Mouse (Mus musculus) liver (tissue): ENCODE measurements around the gene Mrps34.
A peak's percentile ranks its signal among the peaks of the same experiment; 100 is the strongest.
"Not testable (repeated sequence)": the region's sequence is repeated elsewhere in the genome, so short reads cannot be mapped to it uniquely, and the experiment has no call there.

Experiments used
- DNase-seq: peaks from one replicate; pipeline ENCODE4 v3.0.0-alpha.2; 2020; ENCODE audit warnings: mixed read lengths

The Mrps34 gene

DNA sequence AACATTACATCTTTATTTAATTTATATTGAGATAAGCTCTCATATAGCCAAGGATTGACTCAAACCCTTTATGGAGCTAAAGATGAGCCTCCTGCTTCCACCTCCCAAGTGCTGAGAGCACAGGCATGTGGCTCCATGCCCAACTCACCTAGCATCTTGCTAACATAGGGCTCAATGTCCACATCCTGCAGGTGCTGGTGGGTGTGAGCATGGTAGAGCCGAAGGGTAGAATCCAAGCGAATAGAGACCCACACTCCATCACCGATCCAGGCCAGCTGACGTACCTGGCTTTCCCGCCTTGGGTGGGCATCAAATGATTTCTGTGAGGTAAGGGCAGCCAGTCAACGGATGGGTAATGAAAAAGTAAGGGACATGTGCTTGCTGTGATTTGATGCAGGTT is 5.1 kb downstream of the Mrps34 start:
- DNase-seq, result no peak

DNA sequence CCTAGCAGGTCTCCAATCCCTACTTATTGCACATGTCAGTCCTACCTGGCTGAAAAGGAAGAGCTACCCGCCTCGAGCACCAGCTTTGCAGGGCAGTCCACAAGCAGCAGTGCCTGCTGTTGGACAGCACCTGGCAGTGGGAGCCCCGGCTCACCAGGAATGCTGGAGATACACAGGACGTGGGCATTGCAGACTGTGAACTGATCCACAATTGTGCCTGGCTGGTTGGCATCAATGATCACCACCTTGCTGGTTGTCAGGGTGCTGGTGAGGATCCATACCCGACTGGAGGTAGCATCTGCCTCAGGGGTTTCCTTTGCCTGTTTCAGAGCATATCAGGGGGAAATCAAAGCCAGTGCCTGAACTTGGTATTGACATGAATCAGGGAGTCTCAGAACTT is 7.2 kb downstream of the Mrps34 start:
- no peak for DNase-seq

DNA sequence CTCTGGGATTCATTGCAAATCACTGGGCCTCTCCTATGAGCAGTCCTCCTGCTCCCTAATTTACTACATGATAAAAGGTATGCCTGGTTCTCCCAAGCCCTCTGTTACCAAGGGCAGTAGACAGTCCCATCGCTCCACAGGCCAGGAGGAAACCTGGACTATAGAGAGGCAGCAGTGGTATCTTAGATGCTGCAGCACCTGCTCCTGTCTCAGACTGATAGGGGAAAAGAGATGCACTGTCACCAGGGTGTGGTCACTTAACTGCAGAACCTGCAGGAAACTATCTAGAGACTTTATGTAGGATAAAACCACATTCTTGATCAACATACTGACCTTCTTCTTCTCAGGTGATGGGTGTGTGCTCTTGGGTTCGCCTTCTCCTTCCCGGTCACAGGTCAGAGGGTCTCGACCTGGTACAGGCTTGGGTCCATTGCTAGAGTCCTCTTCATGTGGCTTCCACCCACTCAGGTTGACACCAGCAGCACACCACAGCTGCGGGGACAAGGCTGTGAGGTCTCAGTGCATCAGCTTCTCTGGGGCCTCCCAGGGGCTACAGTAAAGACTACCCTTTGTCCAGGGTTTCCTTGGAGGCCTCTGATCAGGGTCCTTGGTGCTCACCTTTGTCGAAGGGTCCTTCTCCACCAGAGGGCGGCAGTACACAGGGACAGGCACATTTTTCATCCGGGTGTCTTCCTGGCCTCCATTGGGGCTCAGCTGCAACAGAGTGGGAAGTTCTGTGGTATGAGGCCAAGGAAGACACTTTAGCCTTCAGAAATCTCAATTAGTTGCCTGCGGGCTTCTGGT is 8.0 kb downstream of the Mrps34 start:
- DNase-seq, result peak; percentile 85

DNA sequence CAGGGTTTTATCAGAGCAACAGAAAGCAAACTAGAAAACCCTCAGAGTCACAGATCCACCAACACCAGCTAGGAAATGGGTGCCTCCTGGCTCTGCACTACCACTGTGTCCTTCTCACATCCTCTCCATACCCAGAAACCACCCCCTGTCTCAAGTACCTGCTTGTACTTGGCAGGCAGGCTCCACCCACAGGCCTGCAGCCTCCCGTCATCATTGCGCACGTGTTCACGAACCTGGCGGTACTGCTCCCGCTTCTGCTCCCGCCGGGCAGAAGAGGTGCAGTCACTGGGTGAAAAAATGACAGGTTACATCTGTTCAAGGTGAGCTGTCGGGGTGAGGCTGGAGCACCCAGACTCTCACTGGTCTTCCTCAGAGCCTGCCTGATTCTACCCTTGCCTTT is 8.9 kb downstream of the Mrps34 start:
- peak; percentile 56 for DNase-seq

DNA sequence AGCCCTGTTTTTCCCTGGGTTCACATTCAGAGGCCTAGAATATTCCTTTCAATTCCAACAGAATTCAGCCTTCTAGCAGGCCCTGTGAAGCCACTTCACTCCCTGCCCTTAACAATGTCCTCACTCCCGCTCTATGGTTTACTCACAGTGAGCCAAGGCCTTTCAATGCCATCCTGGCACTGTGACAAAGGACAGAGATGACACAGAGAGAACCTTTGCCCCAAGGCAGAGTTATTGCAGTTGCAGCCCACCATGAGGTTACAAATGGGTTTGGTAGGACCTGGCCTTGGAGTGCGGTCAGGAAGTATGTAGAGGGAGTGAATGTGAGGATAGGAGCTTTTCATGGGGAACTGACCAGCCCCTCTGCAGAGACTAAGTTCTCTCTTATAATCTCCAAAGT is 12.7 kb downstream of the Mrps34 start:
- DNase-seq, result no peak

DNA sequence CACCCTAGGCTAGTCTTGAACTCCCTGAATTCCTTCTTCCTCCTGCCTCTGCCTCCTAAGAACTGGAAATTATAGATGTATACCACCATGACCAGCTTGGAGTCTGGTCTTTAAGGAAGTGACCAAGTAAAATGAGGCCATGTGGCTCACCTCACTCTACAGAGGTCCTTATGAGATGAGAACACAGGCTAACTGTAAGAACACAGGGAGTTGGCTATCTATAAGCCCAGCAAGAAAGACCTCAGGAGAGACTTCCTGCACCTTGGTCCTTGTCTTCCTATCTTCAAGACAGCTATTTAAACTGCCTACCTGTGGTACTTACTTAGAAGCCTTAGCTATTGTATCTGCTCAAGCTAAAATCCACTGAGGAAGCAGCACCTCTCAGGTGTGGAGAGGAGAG is 19.1 kb downstream of the Mrps34 start:
- no peak for DNase-seq

DNA sequence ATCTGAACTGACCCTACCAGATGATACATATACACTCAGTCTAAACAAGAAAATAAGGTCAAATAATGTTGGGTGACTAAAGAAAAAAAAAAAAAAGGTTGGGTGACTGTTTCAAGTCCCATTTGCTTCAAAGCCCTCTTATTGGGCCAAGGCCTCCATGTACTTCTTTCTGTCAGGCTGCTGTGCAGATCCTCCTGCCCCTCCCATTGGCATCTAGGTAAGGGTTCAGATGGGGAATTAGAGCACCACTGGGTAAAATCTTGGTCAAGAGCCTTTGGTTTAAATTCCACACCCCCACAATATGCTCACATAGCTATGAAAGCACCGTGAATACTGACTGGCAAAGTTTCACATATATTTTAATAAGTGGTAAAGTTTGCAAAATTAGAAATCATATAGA is 28.3 kb downstream of the Mrps34 start:
- DNase-seq, result no peak

DNA sequence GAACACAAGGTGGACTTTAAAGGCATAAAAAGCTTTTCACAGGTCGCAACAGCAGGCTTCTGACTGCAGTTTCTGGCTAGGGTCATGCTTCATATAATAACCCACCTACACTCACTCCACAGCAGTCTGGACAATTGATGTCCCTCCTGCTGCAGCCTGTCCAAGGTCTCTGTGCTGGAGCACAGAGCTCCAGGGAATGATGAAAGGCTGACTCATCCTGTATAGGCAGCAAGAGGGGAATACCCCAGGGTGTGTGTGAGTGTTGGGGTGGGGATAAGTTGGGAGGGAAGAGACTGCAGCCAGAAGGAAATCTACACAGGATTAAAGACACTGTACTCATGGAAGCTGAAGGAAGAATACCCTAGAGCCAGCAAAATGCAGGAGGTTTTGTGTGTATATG is 34.6 kb downstream of the Mrps34 start:
- DNase-seq, result no peak

DNA sequence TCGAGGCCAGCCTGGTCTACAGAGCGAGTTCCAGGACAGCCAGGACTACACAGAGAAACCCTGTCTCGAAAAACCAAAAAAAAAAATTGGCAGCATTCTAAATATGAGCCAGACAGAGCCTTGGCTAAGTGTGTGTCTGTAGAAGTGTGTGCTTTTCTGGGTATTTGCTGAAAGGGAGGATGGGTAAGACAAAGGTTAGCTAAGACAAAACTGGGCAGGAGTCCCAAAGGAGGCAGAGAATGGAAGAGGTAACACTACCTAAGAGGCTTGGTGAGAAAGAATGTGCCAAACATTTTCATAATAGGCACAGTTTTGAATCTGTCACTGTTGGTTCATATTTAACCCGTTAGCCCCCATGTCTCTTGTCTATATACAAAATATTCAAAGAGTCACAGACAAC is 37.5 kb downstream of the Mrps34 start:
- DNase-seq, result no peak

DNA sequence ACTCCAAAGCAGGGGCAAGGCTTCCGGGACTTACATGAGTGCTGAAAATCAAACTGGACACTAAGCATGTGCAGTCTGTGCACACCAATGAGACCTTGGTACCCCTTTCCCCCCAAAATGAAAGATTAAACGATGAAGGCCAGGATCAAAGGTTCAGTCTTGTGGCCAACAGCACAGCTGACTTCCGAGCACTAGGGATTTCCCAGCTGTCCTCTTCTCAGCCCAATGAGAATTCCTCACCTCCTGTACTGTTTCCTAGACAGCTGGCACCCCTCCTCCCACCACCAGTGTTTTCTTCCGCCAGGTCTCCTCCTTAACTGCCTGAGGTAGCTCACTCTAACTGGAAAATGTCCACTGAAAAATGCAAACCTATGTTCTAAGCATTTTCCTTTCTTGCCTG is 38.2 kb downstream of the Mrps34 start:
- no peak for DNase-seq

DNA sequence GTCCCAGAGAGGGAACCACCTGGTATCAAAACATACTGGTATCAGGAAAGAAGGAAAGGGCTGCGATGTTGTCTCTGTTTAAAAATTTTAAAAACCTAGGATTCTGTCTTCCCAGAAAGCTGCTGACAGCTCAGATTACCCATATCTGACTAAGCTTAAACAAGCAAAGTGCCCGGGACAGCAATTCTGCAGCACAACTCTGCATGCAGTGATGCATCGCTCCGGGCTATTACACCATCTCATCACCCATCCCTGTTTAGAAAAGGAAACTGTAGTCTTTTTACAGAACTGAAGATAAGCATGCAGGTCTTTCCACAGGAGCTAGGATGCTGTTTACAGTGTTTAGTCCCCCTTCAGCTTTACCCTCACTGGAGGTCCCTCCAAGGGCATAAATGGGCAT is 40.0 kb downstream of the Mrps34 start:
- no peak for DNase-seq

DNA sequence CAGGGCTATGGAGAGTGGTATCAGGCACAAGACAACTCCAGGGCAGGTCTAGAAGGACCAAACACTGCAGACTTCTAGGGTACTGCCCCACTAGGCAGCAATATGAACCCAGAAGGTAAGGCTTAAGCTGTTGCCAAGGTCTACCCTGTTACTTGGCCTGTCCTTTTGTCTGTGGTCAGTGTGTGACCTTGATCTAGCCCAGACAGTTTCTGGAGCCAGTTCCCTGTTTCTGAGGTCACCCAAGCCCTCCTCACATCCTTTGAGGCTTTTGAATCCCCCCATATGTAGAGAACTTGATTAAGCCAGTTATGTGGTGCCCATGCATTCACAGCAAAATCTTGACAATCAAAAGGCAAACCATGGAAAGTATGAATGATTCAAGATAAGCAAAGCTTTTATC is 40.8 kb downstream of the Mrps34 start:
- no peak for DNase-seq

DNA sequence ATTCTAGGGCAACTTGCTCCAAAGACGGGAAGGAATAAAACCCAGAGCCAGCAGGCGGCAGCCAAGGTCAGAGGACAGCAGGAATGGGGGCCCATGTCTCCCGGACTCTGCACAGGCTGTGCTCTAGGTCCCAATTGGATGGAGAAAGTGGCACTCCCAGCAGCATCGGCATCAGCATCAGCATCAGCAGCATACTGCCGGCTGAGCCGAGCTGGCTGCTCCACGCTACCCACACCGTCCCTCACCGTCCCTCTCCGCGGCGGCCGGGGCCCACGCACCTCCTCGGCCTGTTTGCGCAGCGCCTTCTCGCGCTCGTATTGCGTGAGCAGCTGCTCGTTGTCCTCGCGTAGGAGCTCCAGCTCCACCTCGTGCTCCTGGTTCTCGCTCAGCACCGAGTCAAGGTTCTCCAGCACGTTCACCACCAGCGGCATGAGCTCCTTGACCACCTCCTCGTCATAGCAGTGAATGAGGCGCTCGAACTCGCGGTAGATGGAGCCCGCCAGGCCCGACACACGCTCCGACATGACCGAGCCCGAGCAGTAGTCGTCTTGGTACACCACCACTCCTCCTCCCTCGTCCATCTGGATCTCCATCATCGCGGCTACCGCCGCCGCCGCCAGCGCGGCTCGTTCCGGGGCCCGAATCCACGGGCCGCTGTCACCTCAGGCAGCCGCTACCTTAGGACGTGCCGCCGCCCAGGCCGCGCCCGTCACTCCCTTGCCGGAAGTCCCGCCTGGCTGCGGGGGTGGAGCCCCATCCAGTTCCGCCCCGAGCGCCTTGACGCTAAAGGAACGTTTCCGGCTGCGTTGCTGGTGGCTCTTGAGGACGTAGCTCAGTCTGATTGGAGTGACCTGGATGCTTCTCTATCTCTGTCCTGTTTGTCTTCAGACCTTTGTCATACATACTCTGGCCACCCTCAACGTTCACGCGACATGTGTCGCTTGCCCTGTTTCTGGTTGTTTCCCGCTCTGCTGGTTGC is 41.6 kb downstream of the Mrps34 start, which contains the start of gene Mapk8ip3:
Gene Mapk8ip3 (minus strand): TSS at position 719 of the 979 bp plus-strand sequence.
- DNase-seq, result peak; percentile 97

DNA sequence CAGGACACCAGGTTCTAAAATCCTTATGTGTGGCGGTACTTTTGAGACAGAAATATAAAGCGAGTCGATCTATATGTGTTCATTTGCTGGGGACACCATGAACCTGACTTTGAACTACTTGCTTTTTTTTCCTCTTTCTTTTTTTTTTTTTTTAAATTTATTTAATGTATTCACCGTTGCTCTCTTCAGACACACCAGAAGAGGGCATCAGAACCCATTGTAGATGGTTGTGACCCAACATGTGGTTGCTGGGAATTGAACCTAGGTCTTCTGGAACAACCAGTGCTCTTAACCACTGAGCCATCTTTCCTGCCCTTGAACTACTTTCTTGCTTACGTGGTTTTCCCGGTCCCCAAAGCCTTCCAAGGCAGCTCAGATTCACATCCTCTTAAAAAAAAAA is 42.4 kb downstream of the Mrps34 start:
- no peak for DNase-seq

DNA sequence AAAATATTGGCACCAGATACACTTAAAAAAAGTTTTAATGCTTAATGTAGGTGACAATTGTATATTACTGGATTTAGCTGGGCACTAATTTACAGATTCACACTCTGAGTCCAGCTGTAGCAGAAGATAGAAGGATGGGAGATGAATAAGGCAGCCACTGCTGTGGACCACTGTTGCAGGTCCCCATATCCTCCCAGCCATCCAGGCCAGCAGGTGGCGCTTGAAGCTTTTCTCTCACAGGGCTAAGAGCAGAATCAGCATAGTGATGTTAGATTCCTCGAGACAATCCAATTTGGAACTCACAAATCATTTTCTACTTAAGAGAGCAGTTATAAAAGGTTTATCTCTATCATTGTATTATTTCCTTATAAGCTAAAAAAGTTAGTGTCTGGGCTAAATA is 47.5 kb downstream of the Mrps34 start:
- not testable (repeated sequence) for DNase-seq

DNA sequence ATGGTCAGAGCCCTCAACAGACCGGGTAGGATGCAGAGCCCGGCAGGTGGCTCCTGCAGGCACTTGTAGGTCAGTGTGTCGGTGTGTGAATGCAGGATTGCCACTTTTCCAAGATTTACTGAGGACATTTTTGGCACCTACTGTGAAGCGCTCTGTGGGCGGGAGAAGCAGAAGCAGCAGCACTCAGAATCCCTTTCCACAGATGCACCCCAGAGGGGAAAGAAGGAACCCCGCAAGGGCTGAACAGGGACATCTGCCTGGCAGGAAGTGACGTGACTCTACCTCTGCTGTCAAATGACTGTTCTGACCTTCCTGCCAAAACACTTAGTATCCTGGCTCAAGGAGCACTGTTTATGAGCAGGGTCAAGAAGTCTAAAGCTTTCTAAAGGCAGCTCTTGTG is 48.1 kb downstream of the Mrps34 start:
- no peak for DNase-seq

DNA sequence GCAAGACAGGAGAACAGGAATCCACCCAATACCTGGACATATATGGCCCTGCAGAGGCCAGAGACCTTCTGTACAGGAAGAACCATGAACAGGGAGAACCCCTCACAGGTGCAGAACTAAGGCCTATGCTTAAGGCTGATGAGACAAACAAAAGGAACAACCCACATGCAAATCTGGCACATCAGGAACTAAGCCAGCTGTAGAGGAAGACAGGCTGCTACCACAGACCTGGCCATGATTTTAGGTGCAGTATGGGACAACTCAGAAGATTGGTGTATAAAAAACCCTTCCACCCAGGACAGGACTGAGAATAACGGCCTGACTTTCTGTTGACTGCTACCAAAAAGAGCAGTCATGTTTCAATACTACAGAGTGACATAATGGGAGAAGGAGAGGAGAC is 48.7 kb downstream of the Mrps34 start:
- DNase-seq, result not testable (repeated sequence)
